Mouse (Mus musculus): ENCODE data around the gene Edf1.

Edf1 gene

GRCm38 (mm10) chr2:25575432-25576027, 17.9 kb downstream of the Edf1 start:
- ChIA-PET CTCF (interaction anchor here in 3 of 4 experiments (0.5 to 2.1 kb wide), 10 partner anchors 13 to 313 kb away, joined by 3 to 6 read pairs (median 4); partner anchors contain the start of genes Abca2 (in 1 of the 3) and Tprn (in 1 of the 3)), POLR2A (interaction anchor here (0.5 to 6.8 kb wide), 27 partner anchors 8 to 516 kb away, joined by 3 to 41 read pairs (median 5); partner anchors contain the start of genes Edf1 (in 3 of the 4), Rabl6 (in 3 of the 4), Ccdc183 (in 1 of the 4) and Dpp7 (in 1 of the 4))

- CTCF ChIA-PET = interaction anchor here in 3 of 4 experiments (0.5 to 2.1 kb wide), 8 partner anchors 16 to 918 kb away, joined by 3 to 6 read pairs (median 3); partner anchors contain the start of gene Tprn (in 1 of the 3)
- POLR2A ChIA-PET = interaction anchor here (0.6 to 6.8 kb wide), 25 partner anchors 8 to 693 kb away, joined by 3 to 41 read pairs (median 4); partner anchors contain the start of genes Edf1 (in 2 of the 4), Rabl6 (in 2 of the 4), Traf2 (in 2 of the 4) and Ccdc183 (in 1 of the 4)
Measured at GRCm38 (mm10) chr2:25576028-25576850, 18.6 kb downstream of the Edf1 start.

- CTCF ChIA-PET = interaction anchor here in 3 of 4 experiments (0.6 to 2.1 kb wide), 5 partner anchors 15 to 917 kb away, joined by 3 to 6 read pairs (median 3); partner anchors contain the start of gene Edf1 (in 1 of the 3)
- POLR2A ChIA-PET = interaction anchor here (0.6 to 7.3 kb wide), 15 partner anchors 10 to 337 kb away, joined by 3 to 48 read pairs (median 5); partner anchors contain the start of genes Edf1 (in 2 of the 4) and Traf2 (in 2 of the 4)
Measured at GRCm38 (mm10) chr2:25576965-25577891, 19.6 kb downstream of the Edf1 start.

- CTCF ChIA-PET = interaction anchor here in 2 of 4 experiments (0.6 to 1.6 kb wide), 6 partner anchors 14 to 365 kb away, joined by 3 to 7 read pairs (median 4); partner anchors contain the start of gene Edf1 (in 1 of the 2)
- POLR2A ChIA-PET = interaction anchor here in 3 of 4 experiments (0.8 to 7.3 kb wide), 12 partner anchors 10 to 316 kb away, joined by 3 to 48 read pairs (median 8); partner anchors contain the start of genes Edf1 (in 2 of the 3), Rabl6 (in 1 of the 3) and Tprn (in 1 of the 3)
Measured at GRCm38 (mm10) chr2:25577951-25578795, 20.5 kb downstream of the Edf1 start.

- POLR2A ChIA-PET = interaction anchor here in 3 of 4 experiments (0.9 to 7.3 kb wide), 16 partner anchors 9 to 317 kb away, joined by 3 to 48 read pairs (median 6); partner anchors contain the start of genes Edf1 (in 2 of the 3), Rabl6 (in 2 of the 3), Traf2 (in 2 of the 3) and Paxx (in 1 of the 3)
Measured at GRCm38 (mm10) chr2:25578796-25579736, 21.4 kb downstream of the Edf1 start.

GRCm38 (mm10) chr2:25579737-25580460, 22.3 kb downstream of the Edf1 start:
- POLR2A ChIA-PET = interaction anchor here in 3 of 4 experiments (0.6 to 7.3 kb wide), 17 partner anchors 8 to 119 kb away, joined by 3 to 48 read pairs (median 6); partner anchors contain the start of genes Edf1 (in 2 of the 3), Rabl6 (in 2 of the 3), Traf2 (in 2 of the 3) and Paxx (in 1 of the 3)
- CTCF ChIA-PET = interaction anchor here in 2 of 4 experiments (0.7 to 5.9 kb wide), 16 partner anchors 8 to 1633 kb away, joined by 3 to 64 read pairs (median 4); partner anchors contain the start of genes Tmem141 (in 2 of the 2), Edf1 (in 1 of the 2) and Fut7 (in 1 of the 2)

More at GRCm38 (mm10) chr2:25578796-25579736, 21.4 kb downstream of the Edf1 start:
- CTCF ChIA-PET = interaction anchor here in 2 of 4 experiments (0.6 to 5.9 kb wide), 9 partner anchors 9 to 183 kb away, joined by 3 to 64 read pairs (median 4); partner anchors contain the start of gene Edf1 (in 1 of the 2)

- POLR2A ChIA-PET = interaction anchor here (0.6 to 7.3 kb wide), 16 partner anchors 8 to 44 kb away, joined by 3 to 48 read pairs (median 6); partner anchors contain the start of genes Edf1 (in 2 of the 4), Traf2 (in 2 of the 4) and Rabl6 (in 1 of the 4)
- CTCF ChIA-PET = interaction anchor here (0.7 to 5.9 kb wide), 44 partner anchors 9 to 1632 kb away, joined by 3 to 64 read pairs (median 4); partner anchors contain the start of genes Tmem141 (in 3 of the 4), Edf1 (in 2 of the 4), Fut7 (in 2 of the 4) and Traf2 (in 2 of the 4)
Measured at GRCm38 (mm10) chr2:25580621-25581101, 23.0 kb downstream of the Edf1 start.

GRCm38 (mm10) chr2:25581294-25581864, 23.7 kb downstream of the Edf1 start, which contains the start of gene Ajm1:
TSS of gene Ajm1 (minus strand) at chr2:25581757.
- POLR2A ChIA-PET = interaction anchor here (0.7 to 7.3 kb wide), 23 partner anchors 8 to 309 kb away, joined by 3 to 48 read pairs (median 5); partner anchors contain the start of genes Edf1 (in 2 of the 4), Rabl6 (in 2 of the 4), Traf2 (in 2 of the 4) and Anapc2 (in 1 of the 4)
- CTCF ChIA-PET = interaction anchor here (0.5 to 5.9 kb wide), 85 partner anchors 8 to 595 kb away, joined by 3 to 64 read pairs (median 4); partner anchors contain the start of genes Tmem141 (in 3 of the 4), Traf2 (in 3 of the 4), Edf1 (in 2 of the 4) and Fut7 (in 2 of the 4)

- ChIA-PET CTCF (interaction anchor here (0.5 to 5.9 kb wide), 66 partner anchors 8 to 537 kb away, joined by 3 to 64 read pairs (median 4); partner anchors contain the start of genes Traf2 (in 3 of the 4), Edf1 (in 2 of the 4), Fut7 (in 2 of the 4) and Tmem141 (in 2 of the 4)), POLR2A (interaction anchor here (0.7 to 7.3 kb wide), 22 partner anchors 8 to 310 kb away, joined by 3 to 48 read pairs (median 5); partner anchors contain the start of genes Edf1 (in 2 of the 4), Rabl6 (in 2 of the 4), Traf2 (in 2 of the 4) and Anapc2 (in 1 of the 4))
Measured at GRCm38 (mm10) chr2:25581901-25582301, 24.3 kb downstream of the Edf1 start.

- ChIA-PET CTCF (interaction anchor here (0.7 to 5.9 kb wide), 15 partner anchors 9 to 349 kb away, joined by 3 to 64 read pairs (median 10); partner anchors contain the start of genes Traf2 (in 2 of the 4), Edf1 (in 1 of the 4) and Fut7 (in 1 of the 4)), POLR2A (interaction anchor here (0.5 to 7.3 kb wide), 15 partner anchors 8 to 551 kb away, joined by 3 to 48 read pairs (median 5); partner anchors contain the start of genes Edf1 (in 2 of the 4) and Traf2 (in 1 of the 4))
Measured at GRCm38 (mm10) chr2:25582466-25583119, 24.9 kb downstream of the Edf1 start.

GRCm38 (mm10) chr2:25583120-25583481, 25.5 kb downstream of the Edf1 start:
- CTCF ChIA-PET = interaction anchor here in 2 of 4 experiments (1.5 to 5.9 kb wide), 4 partner anchors 10 to 26 kb away, joined by 3 to 64 read pairs (median 24); partner anchors contain the start of gene Edf1 (in 1 of the 2)
- POLR2A ChIA-PET = interaction anchor here in 2 of 4 experiments (1.4 to 7.3 kb wide), 5 partner anchors 7 to 26 kb away, joined by 3 to 48 read pairs (median 3); partner anchors contain the start of gene Edf1 (in 1 of the 2)

GRCm38 (mm10) chr2:25583571-25583970, 25.9 kb downstream of the Edf1 start:
- POLR2A ChIA-PET = interaction anchor here in 2 of 4 experiments (1.4 to 7.3 kb wide), 4 partner anchors 8 to 26 kb away, joined by 3 to 48 read pairs (median 3); partner anchors contain the start of gene Edf1 (in 1 of the 2)
- CTCF ChIA-PET = interaction anchor here in 2 of 4 experiments (1.5 to 5.9 kb wide), 3 partner anchors 9 to 13 kb away, joined by 3 to 64 read pairs (median 40); no protein-coding TSS in a partner anchor
